Mouse (Mus musculus) megakaryocyte, adult 5-6 weeks (primary cell): ENCODE data around the gene Cadps. TPM values are rescaled to one million over a fixed set of nuclear protein-coding genes. Genes with fewer than 3 reads are reported as not detected.

ENCODE experiments used
- ATAC-seq: 2 replicates; pipeline ENCODE4 v1.8.0; 2016; ENCODE audit warnings: mild to moderate bottlenecking, inconsistent platforms; ENCODE audit not compliant: poor library complexity, severe bottlenecking
- total RNA-seq, 2 experiments: library from RNA; stranded (forward) in 1 of 2; stranded (reverse) in 1 of 2; fragments of 153-499, 151-499 nt in 1 of 2; fragments of 221-1000, 200-1000 nt in 1 of 2; gene quantifications; 2 replicates each; pipeline versions ENCODE4 v1.2.3 to v1.2.4; 2015 to 2017

Gene Cadps
- total RNA-seq, 2 experiments from 2014 or later, result not detected

DNA sequence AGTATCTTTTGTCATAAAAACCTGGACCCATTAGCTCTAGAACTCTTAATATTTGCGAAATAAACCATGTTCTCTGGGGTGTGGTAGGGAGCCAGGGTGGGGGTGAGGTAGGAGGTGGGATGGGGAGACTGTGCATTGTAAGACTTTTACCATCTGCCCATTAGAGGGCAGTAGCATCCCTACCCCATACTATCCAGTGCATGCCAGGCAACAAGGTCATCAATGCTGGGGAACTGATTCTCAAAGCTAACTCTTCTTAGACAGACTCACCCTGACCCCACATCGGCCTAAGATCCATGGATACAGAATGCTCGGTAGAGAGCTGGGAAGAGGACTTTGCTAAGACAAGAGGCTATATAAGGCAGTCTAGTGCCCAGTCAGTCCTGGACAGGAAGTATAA, 425.3 kb downstream of the Cadps start:
- no peak for ATAC-seq

DNA sequence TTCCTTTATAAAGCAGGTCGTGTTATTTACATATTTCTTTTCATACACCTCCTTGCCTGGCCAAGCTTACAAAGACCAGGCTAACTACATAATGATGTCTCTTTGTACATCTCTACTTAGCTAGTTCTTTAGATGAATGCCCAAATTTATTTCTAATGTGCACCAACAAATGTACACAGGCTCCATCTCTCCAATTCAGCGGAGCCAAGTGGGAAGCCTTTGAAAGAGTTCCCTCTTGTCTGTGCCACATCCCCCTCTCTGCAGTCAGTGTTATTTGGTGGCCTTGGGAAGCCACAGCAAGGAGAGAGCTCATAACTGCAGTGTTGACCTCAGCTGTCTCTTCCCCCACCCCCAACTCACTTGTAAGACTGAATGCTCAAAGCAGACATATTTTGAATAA, 428.6 kb downstream of the Cadps start:
- no peak for ATAC-seq

DNA sequence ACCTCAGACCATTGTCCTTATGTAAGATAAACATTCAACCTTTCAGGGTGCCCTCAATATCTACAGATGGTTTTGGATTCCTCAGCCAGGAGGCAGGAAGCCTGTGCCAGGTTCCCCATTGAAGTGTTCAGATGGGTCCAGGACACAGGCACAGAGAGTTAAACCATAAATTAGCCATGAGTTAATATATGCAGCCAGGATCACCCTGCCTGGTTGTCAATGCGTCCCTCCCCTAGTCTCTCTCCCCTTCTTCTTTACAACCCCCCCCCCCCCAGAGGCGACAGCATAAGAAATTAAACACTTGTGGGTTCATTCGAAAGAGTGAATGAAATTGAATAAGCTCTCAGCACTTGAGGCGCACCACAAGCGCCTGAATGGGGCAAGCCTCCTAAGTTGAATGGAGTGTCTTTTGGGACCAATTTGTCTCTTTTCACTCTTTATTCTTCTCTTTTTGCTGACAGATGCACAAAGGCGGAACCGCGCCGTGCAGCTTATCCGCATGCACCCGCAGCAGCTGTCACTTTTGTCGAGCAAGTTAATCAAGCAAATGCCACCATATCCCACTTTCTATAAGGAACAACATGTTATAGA, 429.5 kb downstream of the Cadps start:
- no peak for ATAC-seq

DNA sequence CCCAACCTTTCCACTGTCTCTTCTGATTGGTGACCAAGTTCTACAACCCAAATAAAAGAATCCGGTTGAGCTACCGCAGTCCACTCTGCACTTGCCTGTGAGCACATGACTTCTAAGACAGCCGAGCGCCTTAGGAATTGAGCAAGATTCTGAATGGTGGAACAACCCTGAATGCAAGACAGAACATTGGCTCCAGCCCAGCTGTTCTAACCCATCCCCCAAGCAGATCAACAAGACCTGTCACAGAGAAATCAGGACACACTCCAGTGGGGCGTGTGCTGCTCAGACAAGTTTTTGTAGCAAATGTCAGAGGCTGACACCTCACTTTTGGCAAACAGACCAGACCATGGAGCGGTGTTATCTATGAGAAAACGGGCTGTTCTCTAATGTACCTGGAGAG, 431.7 kb downstream of the Cadps start:
- no peak for ATAC-seq

DNA sequence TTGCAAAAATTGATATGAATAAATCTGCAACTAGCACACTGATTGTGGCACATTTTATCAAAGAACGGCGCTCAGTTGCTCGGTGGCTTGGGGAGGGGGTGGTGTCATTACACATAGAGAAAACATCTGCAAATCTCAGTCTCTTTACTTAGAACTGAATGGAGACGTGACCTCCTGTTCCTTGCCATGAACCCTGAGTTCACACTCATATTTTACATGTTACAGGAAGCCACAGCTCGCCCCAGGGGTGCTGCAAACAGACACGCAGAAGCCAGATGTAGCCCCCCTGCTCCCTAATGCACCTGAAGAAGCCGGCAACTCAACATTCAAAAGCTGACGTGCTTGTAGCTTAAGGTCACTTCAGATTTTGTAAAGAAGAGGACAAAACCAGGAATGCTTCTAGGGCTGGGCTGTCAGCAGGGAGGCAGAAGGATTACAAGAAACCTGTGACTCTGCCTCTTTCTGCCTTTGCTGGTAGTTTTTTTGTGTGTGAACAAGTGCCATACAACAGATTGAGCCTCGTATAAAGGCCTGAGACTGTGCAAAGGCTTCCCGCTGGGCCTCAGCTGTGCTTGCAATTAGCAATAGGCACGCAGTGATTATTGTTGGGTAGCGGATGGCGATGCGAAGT, 434.0 kb downstream of the Cadps start:
- ATAC-seq, result no peak

DNA sequence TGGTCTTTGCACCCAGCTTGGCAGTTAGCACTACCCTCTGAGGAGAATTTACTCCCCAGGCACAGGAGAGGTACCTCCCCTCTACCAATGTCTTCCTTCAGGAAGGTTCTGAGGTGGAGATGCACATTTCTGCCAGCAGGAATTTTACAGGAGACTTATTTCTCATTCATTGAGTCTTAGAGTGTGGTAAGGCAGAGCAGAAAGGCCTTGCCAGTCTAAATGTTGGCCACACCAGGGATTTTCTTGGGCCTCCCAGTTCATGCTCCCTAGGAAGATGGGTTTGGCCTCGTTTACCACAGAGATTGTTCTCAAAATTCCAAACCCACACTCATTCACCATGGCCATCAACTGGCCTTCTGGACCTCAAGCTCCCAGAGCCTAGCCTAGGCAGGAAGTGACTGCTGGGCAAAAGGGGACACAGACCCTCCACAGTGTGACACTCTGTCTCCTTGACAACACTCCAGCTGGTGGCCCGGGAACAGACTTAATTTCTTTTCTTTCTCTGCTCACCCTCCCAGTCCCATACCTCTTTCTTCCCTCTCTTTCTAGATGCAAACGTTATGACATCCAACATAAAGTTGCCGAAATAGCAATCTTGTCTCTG, 434.6 kb downstream of the Cadps start:
- ATAC-seq, result no peak

DNA sequence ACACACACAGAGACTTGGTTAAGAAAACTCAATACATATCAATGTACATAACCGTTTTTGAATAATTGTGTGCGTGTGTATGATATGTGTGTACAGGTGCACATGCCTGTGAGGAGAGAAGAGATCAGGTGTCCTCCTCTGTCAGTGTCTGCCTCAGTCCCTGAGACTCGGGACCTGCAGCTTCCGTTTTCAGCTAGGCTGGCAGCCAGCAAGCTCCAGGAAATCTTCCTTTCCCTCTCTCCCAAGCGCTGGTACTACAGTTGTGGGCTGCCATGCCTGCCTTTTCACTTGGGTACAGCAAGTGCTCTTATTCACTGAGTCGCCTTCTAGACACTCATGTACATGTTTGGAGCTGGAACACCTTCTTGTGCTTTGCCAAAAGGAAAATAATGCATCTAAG, 435.7 kb downstream of the Cadps start:
- no peak for ATAC-seq

DNA sequence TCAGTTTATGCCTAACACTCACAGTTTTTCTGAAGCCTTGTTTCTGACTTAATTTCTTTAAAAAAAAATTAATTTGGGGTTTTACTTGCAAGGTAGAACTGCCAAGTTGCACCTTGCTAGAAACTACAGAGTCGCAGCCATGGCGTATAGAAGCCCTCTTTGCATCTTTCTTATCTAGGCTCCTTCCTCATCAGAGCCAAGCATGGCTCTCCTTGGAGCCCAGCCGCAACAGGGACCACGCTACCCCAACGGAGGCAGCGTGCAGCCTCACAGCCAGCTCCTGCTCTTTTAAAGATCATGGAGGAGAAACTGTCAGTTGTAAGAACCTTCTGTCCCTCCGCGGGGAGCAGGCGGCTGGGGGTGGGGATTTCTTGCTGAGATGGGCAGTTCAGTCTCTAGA, 445.0 kb downstream of the Cadps start:
- ATAC-seq, result no peak

DNA sequence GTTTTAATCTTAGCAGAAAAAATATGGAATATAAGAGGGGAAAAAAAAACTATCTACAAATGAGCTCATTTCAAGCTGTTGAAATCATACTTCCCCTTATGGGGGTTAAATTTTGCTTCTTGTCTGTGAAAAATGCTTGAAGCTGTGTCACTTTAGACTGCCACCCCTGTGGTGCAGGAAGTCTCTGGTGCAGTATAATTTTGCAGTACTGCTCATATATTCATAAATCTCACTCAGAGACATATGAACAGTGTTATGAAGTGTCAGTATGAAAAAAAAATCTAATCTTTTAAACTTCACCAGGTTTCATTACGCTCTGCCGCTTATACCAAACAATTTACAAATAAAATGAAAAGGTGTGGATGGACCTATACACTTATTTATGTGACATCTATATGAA, 445.6 kb downstream of the Cadps start:
- ATAC-seq, result no peak

DNA sequence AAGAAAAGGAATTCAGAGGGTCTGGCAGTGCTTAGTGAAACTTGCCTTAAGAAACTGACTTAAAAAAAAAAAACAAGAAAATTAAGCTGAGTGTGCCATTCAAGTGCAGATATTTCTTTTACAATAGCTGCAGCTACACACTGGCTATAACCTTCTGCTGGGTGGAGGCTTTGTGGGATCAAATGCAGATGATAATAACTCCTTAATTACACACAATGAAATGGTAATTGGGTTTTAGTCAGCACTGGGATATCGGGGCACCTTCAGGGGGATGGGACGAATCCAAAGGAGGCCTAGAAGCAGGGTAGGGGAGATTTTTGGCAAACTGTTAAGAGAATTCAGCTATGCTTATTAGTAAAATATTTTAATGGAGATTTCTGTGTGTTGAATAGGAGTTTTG, 447.4 kb downstream of the Cadps start:
- no peak for ATAC-seq

DNA sequence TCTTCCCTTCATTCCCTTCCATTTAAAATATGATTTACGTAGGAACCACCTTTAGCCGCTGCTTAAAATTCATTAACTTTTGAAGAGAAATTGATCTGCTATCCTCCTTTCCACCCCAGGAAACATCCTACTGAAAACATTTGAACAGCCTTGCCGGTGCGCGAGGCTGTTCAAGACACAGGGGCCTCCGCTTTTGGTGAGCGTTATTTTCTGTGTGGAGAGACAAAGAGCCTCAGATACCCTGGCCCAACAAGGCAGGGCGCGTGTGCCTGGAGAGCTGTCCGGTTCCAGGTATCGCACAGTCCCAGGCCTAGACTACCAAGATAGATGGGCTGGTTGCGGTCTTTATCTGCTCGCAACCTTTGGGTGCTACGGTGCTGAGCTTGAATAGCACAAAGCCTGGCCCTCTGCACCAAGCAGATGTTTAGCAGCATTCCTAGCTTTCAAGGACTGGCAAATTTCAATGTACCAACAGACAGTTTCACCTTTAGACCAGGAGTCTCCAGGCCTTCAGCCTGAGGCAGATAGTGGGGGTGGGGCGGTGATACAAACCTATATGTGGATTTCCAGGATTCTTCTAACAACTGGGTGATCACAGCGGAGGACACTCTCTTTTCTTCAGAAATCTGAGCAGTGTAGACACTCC, 472.5 kb downstream of the Cadps start:
- no peak for ATAC-seq

DNA sequence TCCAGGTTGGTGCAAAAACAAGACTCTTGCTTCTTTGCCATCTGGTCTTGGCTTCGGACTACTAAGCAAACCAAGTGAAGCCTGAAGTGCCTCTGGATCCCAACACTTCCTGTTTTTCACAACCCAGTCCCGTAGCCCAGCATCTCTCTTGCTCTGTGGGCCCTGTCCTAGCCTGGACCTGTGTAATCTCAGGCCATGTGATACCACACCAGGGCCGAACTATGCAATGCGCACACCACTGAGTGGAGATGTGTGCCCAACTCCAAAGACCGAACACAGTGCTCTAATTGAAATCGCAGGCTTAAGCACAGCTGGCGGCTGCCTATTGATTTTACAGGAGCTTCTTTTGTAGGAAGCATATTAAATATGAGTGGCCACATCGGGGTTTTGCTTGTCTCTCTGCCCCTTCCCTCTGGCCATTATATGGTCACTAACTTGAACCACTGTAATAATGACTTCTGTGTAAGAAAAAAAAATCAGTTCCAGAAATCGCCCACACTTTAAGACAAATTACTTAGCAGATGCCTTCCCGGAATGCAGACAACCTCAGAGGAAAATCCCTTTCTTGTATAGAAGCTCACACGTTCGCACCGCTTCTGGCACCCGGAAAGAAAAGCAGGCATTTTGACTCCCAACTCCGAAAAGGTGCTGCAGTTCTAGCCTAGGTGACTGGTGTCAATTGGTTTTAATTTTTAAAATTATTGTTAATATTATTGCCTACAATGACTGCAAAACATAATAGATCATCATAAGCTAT, 473.4 kb downstream of the Cadps start:
- ATAC-seq, result no peak

DNA sequence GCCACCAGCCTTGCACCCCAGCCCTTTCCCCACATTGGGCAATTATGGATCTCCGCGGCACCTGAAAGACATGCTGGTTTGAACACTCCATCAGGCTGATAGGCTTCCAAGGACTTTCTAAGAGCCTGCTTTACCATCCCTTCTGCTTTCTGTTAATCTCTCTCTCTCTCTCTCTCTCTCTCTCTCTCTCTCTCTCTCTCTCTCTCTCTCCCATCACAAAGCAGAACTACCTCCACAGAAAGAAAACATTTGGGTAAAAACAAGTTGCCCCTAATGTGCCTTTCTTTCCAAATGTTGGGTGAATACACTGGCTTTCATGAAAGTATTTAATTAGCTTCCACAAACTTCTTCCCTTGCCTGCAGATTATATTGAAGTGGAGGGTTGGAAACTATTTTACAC, 474.8 kb downstream of the Cadps start, which contains the start of gene Fezf2:
Fezf2 (minus strand) TSS at position 101 of the 400 bp plus-strand sequence.
- ATAC-seq, result no peak

DNA sequence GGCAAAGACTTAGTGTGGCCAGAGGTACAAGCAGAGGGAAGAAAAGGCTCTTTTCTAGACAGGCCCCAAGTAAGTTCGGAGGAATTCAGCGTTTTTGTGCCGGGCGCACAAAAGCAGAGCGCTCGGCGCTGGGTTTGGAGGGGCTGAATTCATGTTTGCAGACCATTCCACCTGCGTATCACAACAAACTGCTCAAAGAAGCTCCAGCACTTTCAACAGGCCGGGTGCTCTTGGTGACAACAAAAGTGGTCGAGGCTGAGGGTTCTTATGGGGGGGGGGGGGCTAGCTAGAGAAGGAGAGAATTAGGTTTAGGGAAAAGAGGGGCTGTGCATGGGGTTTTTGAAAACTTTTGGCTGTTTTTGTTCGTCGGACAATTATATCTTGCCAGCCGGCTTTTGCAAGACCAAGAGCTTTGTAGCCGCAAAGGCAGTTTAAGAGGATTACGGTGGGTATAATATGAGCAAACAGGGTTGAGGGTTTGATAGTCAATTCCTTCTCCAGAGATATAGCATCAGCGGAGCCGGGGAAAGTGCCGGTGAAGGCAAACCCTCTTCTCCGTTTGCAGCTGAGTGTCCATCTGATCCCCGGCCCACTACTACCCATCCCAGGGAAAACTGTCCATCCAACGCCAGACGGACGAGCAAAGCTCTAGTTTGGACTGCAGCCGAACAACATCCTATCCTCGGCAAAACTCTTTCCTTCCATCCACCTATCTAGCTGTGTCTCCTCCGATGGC, 475.8 kb downstream of the Cadps start:
- ATAC-seq, result no peak

DNA sequence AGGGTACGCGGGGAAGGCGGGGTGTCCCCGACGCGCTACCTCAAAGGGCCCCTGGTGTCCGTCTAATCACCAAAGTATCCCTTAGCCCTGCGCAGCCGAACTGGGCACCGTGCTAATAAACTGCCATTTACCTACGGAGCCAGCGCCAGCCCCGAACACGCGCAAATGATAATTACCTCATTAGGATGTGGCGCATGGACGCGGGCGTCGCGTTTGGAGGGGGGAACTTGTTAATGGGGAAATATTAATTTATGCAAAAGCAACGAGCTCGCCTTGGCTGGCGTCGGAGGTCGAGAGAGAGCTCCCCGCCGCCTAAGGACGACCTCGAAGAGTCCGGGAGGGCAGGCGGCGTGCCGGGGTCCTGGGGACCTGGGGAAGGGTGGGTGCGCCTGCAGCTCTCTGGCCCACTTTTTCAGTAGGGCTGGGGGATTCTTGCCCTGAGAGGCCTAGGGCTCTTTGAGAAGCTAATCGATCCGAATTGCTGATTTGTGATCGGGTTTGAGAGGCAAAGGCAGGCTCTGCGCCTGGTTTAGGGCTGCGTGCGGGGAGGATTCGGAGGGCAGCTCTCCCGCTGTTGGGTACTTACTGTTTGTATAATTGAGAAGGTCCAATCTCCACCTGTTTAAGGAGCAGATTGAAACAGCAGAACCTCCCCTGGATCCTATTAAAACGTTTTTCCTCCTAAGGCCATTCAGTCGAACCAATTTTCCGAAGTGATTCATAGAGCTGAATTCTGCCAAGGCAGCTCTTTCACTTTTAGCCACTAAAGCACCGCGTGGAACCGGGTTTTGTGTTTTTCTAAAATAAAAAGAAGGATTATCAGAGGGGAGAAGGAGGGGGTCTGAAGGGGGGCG, 476.6 kb downstream of the Cadps start:
- ATAC-seq, result no peak

DNA sequence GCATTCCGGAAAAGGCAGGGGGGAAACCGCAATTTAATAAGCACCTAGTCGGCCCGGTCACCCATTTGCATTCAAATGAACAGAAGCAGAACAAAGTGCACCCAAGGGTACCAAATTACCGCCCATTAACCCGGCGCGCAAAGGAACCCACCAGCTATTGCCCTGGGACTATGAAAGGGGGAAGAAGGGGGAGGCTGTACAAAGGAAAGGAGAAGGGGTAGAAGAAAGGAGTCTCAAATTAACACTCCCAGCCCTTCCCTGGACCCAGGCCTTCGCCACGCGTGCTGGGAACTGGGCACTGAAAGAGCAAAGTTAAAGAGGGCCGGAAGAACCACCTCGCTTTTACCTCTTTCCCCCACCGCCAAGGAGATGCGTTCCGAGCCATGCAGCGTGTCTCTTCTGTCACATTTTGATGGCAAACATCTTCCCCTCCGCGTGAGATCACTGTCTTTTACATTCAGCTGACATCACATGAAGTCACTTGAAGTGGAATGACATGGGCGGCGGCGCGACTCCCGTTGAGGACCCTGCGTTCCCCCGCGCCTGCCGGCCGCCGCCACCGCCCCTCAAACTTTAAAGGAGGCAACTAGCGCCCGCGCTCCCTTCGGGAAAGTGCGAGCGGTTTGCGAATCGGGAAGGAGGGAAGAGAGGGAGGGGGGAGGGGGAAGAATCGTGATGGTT, 477.5 kb downstream of the Cadps start:
- no peak for ATAC-seq

DNA sequence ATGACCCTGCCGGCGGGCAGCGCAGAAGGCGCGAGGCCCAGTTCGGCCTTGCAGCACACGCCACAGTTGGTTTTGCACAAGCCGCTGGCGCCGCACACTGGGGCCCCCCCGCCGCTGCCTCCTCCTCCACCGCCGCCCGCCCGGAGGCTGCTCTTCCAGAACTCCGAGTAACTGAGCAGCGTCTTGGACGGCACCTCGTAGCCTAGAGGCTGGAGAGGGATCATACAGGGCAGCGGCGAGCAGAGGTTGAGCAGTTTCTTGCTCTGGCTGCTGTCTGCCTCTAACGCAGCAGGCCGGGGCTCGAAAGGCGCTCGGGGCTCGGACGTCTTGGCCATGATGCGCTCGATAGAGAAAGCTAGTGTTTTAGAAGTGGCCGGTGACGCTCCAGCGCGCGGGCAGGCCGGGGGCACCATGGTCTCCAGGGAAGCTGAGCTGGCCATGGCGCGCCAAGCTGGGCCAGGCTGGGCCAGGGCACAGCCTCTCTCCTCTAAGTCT, 478.1 kb downstream of the Cadps start:
- no peak for ATAC-seq

DNA sequence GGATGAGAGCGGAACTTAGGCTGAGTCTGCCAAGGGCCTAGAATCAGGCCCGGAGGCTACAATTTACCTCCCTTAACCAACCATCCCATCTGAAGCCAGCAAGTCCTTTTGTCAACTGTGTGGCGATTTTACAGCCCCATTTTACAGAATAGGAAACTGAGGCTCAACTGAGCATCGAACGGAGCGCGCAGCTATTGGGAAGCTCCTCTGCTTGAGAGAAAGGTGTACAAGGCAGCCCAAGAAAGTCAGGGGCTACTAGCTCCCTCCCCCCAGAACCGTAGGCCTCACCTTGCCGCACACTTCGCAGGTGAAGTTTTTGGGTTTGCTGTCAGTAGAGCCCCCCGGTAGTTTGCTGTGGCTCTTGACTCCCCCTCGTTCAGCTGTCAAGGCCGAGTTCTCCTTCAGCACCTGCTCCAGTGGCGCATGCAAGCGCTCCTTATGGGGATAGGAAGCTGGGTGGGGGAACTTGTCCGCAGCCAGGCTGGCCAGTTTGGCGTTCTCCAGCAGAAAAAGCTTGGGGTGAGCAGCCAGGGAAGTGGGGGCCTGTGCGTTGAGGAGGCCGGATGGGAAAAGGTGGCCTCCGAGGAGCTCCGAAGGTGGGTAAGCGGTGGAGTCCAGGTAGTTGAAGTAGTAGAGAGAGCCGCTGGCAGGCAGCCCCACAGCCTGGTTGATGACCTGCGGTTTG, 478.7 kb downstream of the Cadps start:
- ATAC-seq, result no peak
